Mouse (Mus musculus): ENCODE results near the gene Calb2.

The Calb2 gene

GRCm38 (mm10) chr8:110168046-110168445, at the start of gene Calb2:
Gene Calb2 (minus strand): TSS chr8:110168210.
- DNase-seq (ENCODE audit: low spot score) = peak; percentile 79

- DNase-seq (ENCODE audit: low spot score) = peak; percentile 100
Measured at GRCm38 (mm10) chr8:110217681-110218131, 49.7 kb upstream of the Calb2 start.

GRCm38 (mm10) chr8:110217198-110217597, 49.2 kb upstream of the Calb2 start:
- no peak for DNase-seq (ENCODE audit: low spot score)

GRCm38 (mm10) chr8:110216253-110216652, 48.2 kb upstream of the Calb2 start:
- DNase-seq (ENCODE audit: low spot score) = no peak

- no peak for DNase-seq (ENCODE audit: low spot score)
Measured at GRCm38 (mm10) chr8:110215365-110215764, 47.4 kb upstream of the Calb2 start, which contains the start of gene Cmtr2. Gene Cmtr2 (plus strand): TSS chr8:110215665.

- no peak for DNase-seq (ENCODE audit: low spot score)
Measured at GRCm38 (mm10) chr8:110201806-110202205, 33.8 kb upstream of the Calb2 start.

GRCm38 (mm10) chr8:110196678-110197077, 28.7 kb upstream of the Calb2 start:
- DNase-seq (ENCODE audit: low spot score) = peak; percentile 76

- no peak for DNase-seq (ENCODE audit: low spot score)
Measured at GRCm38 (mm10) chr8:110188961-110189750, 21.1 kb upstream of the Calb2 start.

GRCm38 (mm10) chr8:110185538-110185937, 17.5 kb upstream of the Calb2 start:
- no peak for DNase-seq (ENCODE audit: low spot score)

GRCm38 (mm10) chr8:110183748-110184147, 15.7 kb upstream of the Calb2 start:
- no peak for DNase-seq (ENCODE audit: low spot score)

- no peak for DNase-seq (ENCODE audit: low spot score)
Measured at GRCm38 (mm10) chr8:110182735-110183367, 14.8 kb upstream of the Calb2 start.

GRCm38 (mm10) chr8:110177359-110178155, 9.5 kb upstream of the Calb2 start:
- DNase-seq (ENCODE audit: low spot score) = no peak

GRCm38 (mm10) chr8:110174826-110175225, 6.8 kb upstream of the Calb2 start:
- DNase-seq (ENCODE audit: low spot score) = no peak

GRCm38 (mm10) chr8:110172161-110172560, 4.2 kb upstream of the Calb2 start:
- no peak for DNase-seq (ENCODE audit: low spot score)

- no peak for DNase-seq (ENCODE audit: low spot score)
Measured at GRCm38 (mm10) chr8:110166270-110166669, 1.7 kb downstream of the Calb2 start.

- no peak for DNase-seq (ENCODE audit: low spot score)
Measured at GRCm38 (mm10) chr8:110162007-110162406, 6.0 kb downstream of the Calb2 start.

- no peak for DNase-seq (ENCODE audit: low spot score)
Measured at GRCm38 (mm10) chr8:110152951-110153350, 15.1 kb downstream of the Calb2 start.

GRCm38 (mm10) chr8:110145538-110145937, 22.5 kb downstream of the Calb2 start:
- DNase-seq (ENCODE audit: low spot score) = peak; percentile 66

GRCm38 (mm10) chr8:110140770-110141169, 27.2 kb downstream of the Calb2 start:
- DNase-seq (ENCODE audit: low spot score) = no peak

GRCm38 (mm10) chr8:110140156-110140555, 27.9 kb downstream of the Calb2 start:
- DNase-seq (ENCODE audit: low spot score) = no peak

- no peak for DNase-seq (ENCODE audit: low spot score)
Measured at GRCm38 (mm10) chr8:110135515-110135914, 32.5 kb downstream of the Calb2 start.

- no peak for DNase-seq (ENCODE audit: low spot score)
Measured at GRCm38 (mm10) chr8:110134236-110134635, 33.8 kb downstream of the Calb2 start.
